Mouse (Mus musculus) MEL (cell line): Measurements from ENCODE around the gene Cdx2. TPM values are rescaled to one million over a fixed set of nuclear protein-coding genes. Genes with fewer than 3 reads are reported as not detected.

Source experiments
- DNase-seq: peaks from one replicate; pipeline ENCODE4 v3.0.0; 2011; ENCODE audit warnings: low read depth, low spot score
- H3K27ac ChIP-seq: 2 replicates; pipeline ENCODE4 v1.5.1; 2012; ENCODE audit warnings: low read depth, mild to moderate bottlenecking, control low read depth, low read length, moderate library complexity; ENCODE audit not compliant: control insufficient read depth
- H3K27me3 ChIP-seq, 2 experiments: fragments of 150-350 bp in 1 of 2; sonication (generic) in 1 of 2; 2 replicates each; pipeline ENCODE4 v1.6.1; 2012; ENCODE audit warnings: low read length in 2 of 2, mild to moderate bottlenecking in 2 of 2, improper control_type of control experiment in 1 of 2, moderate library complexity in 1 of 2; ENCODE audit not compliant: insufficient read depth in 2 of 2, control insufficient read depth in 1 of 2
- H3K36me3 ChIP-seq, 2 experiments: 2 replicates each; pipeline ENCODE4 v1.6.1; 2012 to 2014; ENCODE audit warnings: low read length in 2 of 2, improper control_type of control experiment in 1 of 2, inconsistent platforms in 1 of 2, mild to moderate bottlenecking in 1 of 2; ENCODE audit not compliant: insufficient read depth in 2 of 2, control insufficient read depth in 1 of 2
- H3K4me1 ChIP-seq, 2 experiments: fragments of 150-350 bp in 1 of 2; sonication (generic) in 1 of 2; 2 replicates each; pipeline ENCODE4 v1.6.1; 2012; ENCODE audit warnings: low read length in 2 of 2, improper control_type of control experiment in 1 of 2, mild to moderate bottlenecking in 1 of 2; ENCODE audit not compliant: insufficient read depth in 2 of 2, control insufficient read depth in 1 of 2
- H3K4me3 ChIP-seq, 2 experiments: fragments of 150-350 bp in 1 of 2; sonication (generic) in 1 of 2; 2 replicates each; pipeline ENCODE4 v1.5.1; 2012; ENCODE audit warnings: low read depth in 2 of 2, low read length in 2 of 2, mild to moderate bottlenecking in 2 of 2, moderate library complexity in 2 of 2, control low read depth in 1 of 2, improper control_type of control experiment in 1 of 2; ENCODE audit not compliant: control insufficient read depth in 1 of 2, insufficient read depth in 1 of 2
- H3K79me2 ChIP-seq: 2 replicates; pipeline ENCODE4 v1.6.1; 2012; ENCODE audit warnings: mild to moderate bottlenecking, low read length, moderate library complexity; ENCODE audit not compliant: control insufficient read depth, poor library complexity, insufficient read depth
- H3K9ac ChIP-seq: 2 replicates; pipeline ENCODE4 v1.6.1; 2012; ENCODE audit warnings: low read depth, mild to moderate bottlenecking, control low read depth, low read length, moderate library complexity; ENCODE audit not compliant: control insufficient read depth, poor library complexity, severe bottlenecking
- H3K9me3 ChIP-seq: fragments of 150-350 bp; sonication (generic); replicated peaks from 2 replicates; pipeline ENCODE4 v1.6.1; 2012; ENCODE audit warnings: mild to moderate bottlenecking, low read length, improper control_type of control experiment, moderate library complexity; ENCODE audit not compliant: insufficient read depth
- BHLHE40 ChIP-seq: IDR thresholded peaks from 2 replicates; pipeline ENCODE4 v1.6.1; 2012; ENCODE audit warnings: low read depth, mild to moderate bottlenecking, inconsistent platforms, low read length, improper control_type of control experiment, borderline replicate concordance
- CHD1 ChIP-seq: IDR thresholded peaks from 2 replicates; pipeline ENCODE4 v1.6.1; 2012; ENCODE audit warnings: low read depth, mild to moderate bottlenecking, inconsistent platforms, low read length, improper control_type of control experiment
- CTCF ChIP-seq, 3 experiments: IDR thresholded peaks in 2 of 3; conservative IDR thresholded peaks in 1 of 3; 2 replicates each; pipeline ENCODE4 v1.5.1; 2011 to 2012; ENCODE audit warnings: low read length in 3 of 3, low read depth in 2 of 3, mild to moderate bottlenecking in 2 of 3, improper control_type of control experiment in 1 of 3, inconsistent platforms in 1 of 3, mixed read lengths in 1 of 3, moderate library complexity in 1 of 3; ENCODE audit not compliant: control insufficient read depth in 1 of 3, insufficient read depth in 1 of 3, poor library complexity in 1 of 3, severe bottlenecking in 1 of 3
- ELF1 ChIP-seq: IDR thresholded peaks from 2 replicates; pipeline ENCODE4 v1.6.1; 2014; ENCODE audit warnings: low read depth, mild to moderate bottlenecking, inconsistent platforms, low read length, improper control_type of control experiment, moderate library complexity
- EP300 ChIP-seq, 2 experiments: IDR thresholded peaks; 2 replicates each; pipeline ENCODE4 v1.6.1; 2011; ENCODE audit warnings: improper control_type of control experiment in 2 of 2, low read length in 2 of 2, low read depth in 1 of 2, mild to moderate bottlenecking in 1 of 2
- ETS1 ChIP-seq: IDR thresholded peaks from 2 replicates; pipeline ENCODE4 v1.6.1; 2012; ENCODE audit warnings: low read depth, mild to moderate bottlenecking, inconsistent platforms, low read length, improper control_type of control experiment, moderate library complexity
- GATA1 ChIP-seq: IDR thresholded peaks from 2 replicates; pipeline ENCODE4 v1.6.1; 2011; ENCODE audit warnings: low read depth, low read length, improper control_type of control experiment
- JUND ChIP-seq: IDR thresholded peaks from 2 replicates; pipeline ENCODE4 v1.6.1; 2011; ENCODE audit warnings: low read depth, mild to moderate bottlenecking, improper control_type of control experiment, low read length
- KAT2A ChIP-seq: conservative IDR thresholded peaks from 2 replicates; pipeline ENCODE4 v1.6.1; 2012; ENCODE audit warnings: low read depth, low read length, improper control_type of control experiment, inconsistent platforms
- MAFK ChIP-seq: IDR thresholded peaks from 2 replicates; pipeline ENCODE4 v1.6.1; 2011; ENCODE audit warnings: low read depth, mild to moderate bottlenecking, low read length, improper control_type of control experiment, borderline replicate concordance
- NRF1 ChIP-seq: IDR thresholded peaks from 2 replicates; pipeline ENCODE4 v1.6.1; 2014; ENCODE audit warnings: low read depth, mild to moderate bottlenecking, inconsistent platforms, low read length, improper control_type of control experiment, moderate library complexity; ENCODE audit not compliant: poor library complexity, insufficient read depth, severe bottlenecking
- POLR2AphosphoS5 ChIP-seq: IDR thresholded peaks from 2 replicates; pipeline ENCODE4 v1.6.1; 2012; ENCODE audit warnings: low read depth, borderline replicate concordance, mild to moderate bottlenecking, inconsistent platforms, low read length, moderate library complexity, mixed read lengths
- RAD21 ChIP-seq: IDR thresholded peaks from 2 replicates; pipeline ENCODE4 v1.6.1; 2011; ENCODE audit warnings: mild to moderate bottlenecking, low read depth, low read length, improper control_type of control experiment
- RCOR1 ChIP-seq: IDR thresholded peaks from 2 replicates; pipeline ENCODE4 v1.6.1; 2012; ENCODE audit warnings: low read depth, mild to moderate bottlenecking, inconsistent platforms, low read length, improper control_type of control experiment
- TBP ChIP-seq: IDR thresholded peaks from 2 replicates; pipeline ENCODE4 v1.8.0; 2011; ENCODE audit warnings: low read depth, low read length, improper control_type of control experiment
- USF2 ChIP-seq, 2 experiments: IDR thresholded peaks; 2 replicates each; pipeline ENCODE4 v1.6.1; 2011 to 2012; ENCODE audit warnings: improper control_type of control experiment in 2 of 2, low read length in 2 of 2, borderline replicate concordance in 1 of 2, inconsistent platforms in 1 of 2, low read depth in 1 of 2, mild to moderate bottlenecking in 1 of 2; ENCODE audit not compliant: insufficient read depth in 1 of 2
- ZC3H11A ChIP-seq: IDR thresholded peaks from 2 replicates; pipeline ENCODE4 v1.6.1; 2012; ENCODE audit warnings: low read depth, mild to moderate bottlenecking, inconsistent platforms, low read length, improper control_type of control experiment
- polyA plus RNA-seq, 2 experiments: library from polyadenylated mRNA; stranded (reverse) in 1 of 2; unstranded in 1 of 2; fragments of >175 nt in 1 of 2; fragments of >200 nt in 1 of 2; gene quantifications; 2 replicates each; pipeline versions ENCODE4 v1.2.1 to v1.2.4; 2012; ENCODE audit warnings: low replicate concordance in 2 of 2, low read depth in 1 of 2; ENCODE audit not compliant: insufficient read length in 2 of 2, insufficient read depth in 1 of 2, missing spikeins in 1 of 2
- total RNA-seq: library from RNA; depleted of rRNA; stranded (reverse); fragments of 300-350 nt; gene quantifications from 2 replicates; pipeline ENCODE4 v1.2.3, GENCODE M21; 2012

Cdx2 gene
- total and polyA plus RNA-seq, 3 experiments = not detected

- Histone ChIP-seq H3K36me3 (no peaks in the 10 kb centered on the region), H3K79me2 (no peaks in the 10 kb centered on the region), H3K4me1 (no peaks in the 10 kb centered on the region), H3K4me3 (no peak overlapping the region), H3K27me3 (no peaks in the 10 kb centered on the region), H3K9ac (no peak overlapping the region), H3K9me3 (no peaks in the 10 kb centered on the region), H3K27ac (no peak overlapping the region)
- DNase-seq = no peak
- TF ChIP-seq ETS1 (no peak), EP300 (IDR thresholded peaks at IDR 0.05; ENCODE audit: low read depth in 1 of 2, low read length in 2 of 2) (no peak), RAD21 (no peak), TBP (no peak), ELF1 (no peak), RCOR1 (no peak), USF2 (IDR thresholded peaks at IDR 0.05; ENCODE audit: borderline replicate concordance in 1 of 2, insufficient read depth in 1 of 2, low read depth in 1 of 2, low read length in 2 of 2) (no peak), CHD1 (no peak), GATA1 (no peak), KAT2A (no peak)
These were observed 32.5 kb upstream of the Cdx2 start for GRCm38 (mm10) chr5:147339560-147339959.

GRCm38 (mm10) chr5:147338967-147339366 lies 31.9 kb upstream of the Cdx2 start:
- H3K36me3 ChIP-seq = no peaks in the 10 kb centered on the region
- no peaks in the 10 kb centered on the region for H3K9me3 ChIP-seq
- no peaks in the 10 kb centered on the region for H3K79me2 ChIP-seq
- H3K9ac ChIP-seq = no peak overlapping the region
- no peaks in the 10 kb centered on the region for H3K4me1 ChIP-seq
- H3K27me3 ChIP-seq = no peaks in the 10 kb centered on the region
- H3K4me3 ChIP-seq = no peak overlapping the region
- no peak overlapping the region for H3K27ac ChIP-seq
- DNase-seq = no peak
- TF ChIP-seq NRF1 = no peak

GRCm38 (mm10) chr5:147332711-147333110 lies 25.6 kb upstream of the Cdx2 start:
- Histone ChIP-seq H3K27ac (no peak overlapping the region), H3K4me1 (no peaks in the 10 kb centered on the region), H3K79me2 (no peaks in the 10 kb centered on the region), H3K27me3 (no peaks in the 10 kb centered on the region), H3K9me3 (no peaks in the 10 kb centered on the region), H3K9ac (no peak overlapping the region), H3K4me3 (no peak overlapping the region), H3K36me3 (no peaks in the 10 kb centered on the region)
- DNase-seq = no peak
- no peak for TF ChIP-seq MAFK
- no peak for TF ChIP-seq ZC3H11A
- TF ChIP-seq CTCF (IDR thresholded peaks at IDR 0.05 in 2 of 3, conservative IDR thresholded peaks at IDR 0.05 in 1 of 3; ENCODE audit: control insufficient read depth in 1 of 3, insufficient read depth in 1 of 3, low read depth in 2 of 3, low read length in 3 of 3, poor library complexity in 1 of 3, severe bottlenecking in 1 of 3) = no peak
- TF ChIP-seq POLR2AphosphoS5 = no peak
- TF ChIP-seq EP300 (IDR thresholded peaks at IDR 0.05; ENCODE audit: low read depth in 1 of 2, low read length in 2 of 2) = no peak
- no peak for TF ChIP-seq BHLHE40
- TF ChIP-seq JUND = no peak
- no peak for TF ChIP-seq RAD21
